Mouse (Mus musculus): ENCODE measurements around the gene Frat2. TPM values are rescaled to one million over a fixed set of nuclear protein-coding genes. Genes with fewer than 3 reads are reported as not detected.

Frat2 gene
- polyA plus RNA-seq (2014; fragmentation: Illumina TruSeq; extraction: RNeasy Lipid Tissue Mini Kit (QIAGEN cat#74804); ENCODE audit: low read depth, low replicate concordance): 6.6 TPM

GRCm38 (mm10) chr19:41847992-41848851 is at the start of gene Frat2:
Frat2 (minus strand) TSS chr19:41848132.

GRCm38 (mm10) chr19:41895460-41896318 is 47.8 kb upstream of the Frat2 start, which contains the start of gene Rrp12:
Rrp12 (minus strand) TSS chr19:41896173.

GRCm38 (mm10) chr19:41829381-41830105 is 18.4 kb downstream of the Frat2 start, which contains the start of gene Frat1:
Frat1 (plus strand) TSS chr19:41829970.

GRCm38 (mm10) chr19:41801742-41802369 is 46.1 kb downstream of the Frat2 start, which contains the start of gene Arhgap19:
Arhgap19 (minus strand) TSS chr19:41802047.

Other genes starting within 250 kb of the Frat2 start
- 0.24 TPM for gene Slit1, start 104.5 kb downstream of the Frat2 start, polyA plus RNA-seq (2014; fragmentation: Illumina TruSeq; extraction: RNeasy Lipid Tissue Mini Kit (QIAGEN cat#74804); ENCODE audit: low read depth, low replicate concordance)
- gene Arhgap19, start 46.1 kb downstream of the Frat2 start, polyA plus RNA-seq (2014; fragmentation: Illumina TruSeq; extraction: RNeasy Lipid Tissue Mini Kit (QIAGEN cat#74804); ENCODE audit: low read depth, low replicate concordance): 67.1 TPM
- 33.9 TPM for gene Frat1, start 18.2 kb downstream of the Frat2 start, polyA plus RNA-seq (2014; fragmentation: Illumina TruSeq; extraction: RNeasy Lipid Tissue Mini Kit (QIAGEN cat#74804); ENCODE audit: low read depth, low replicate concordance)
- gene Rrp12, start 48.0 kb upstream of the Frat2 start, polyA plus RNA-seq (2014; fragmentation: Illumina TruSeq; extraction: RNeasy Lipid Tissue Mini Kit (QIAGEN cat#74804); ENCODE audit: low read depth, low replicate concordance): 2.4 TPM
- gene Pgam1, start 63.8 kb upstream of the Frat2 start, polyA plus RNA-seq (2014; fragmentation: Illumina TruSeq; extraction: RNeasy Lipid Tissue Mini Kit (QIAGEN cat#74804); ENCODE audit: low read depth, low replicate concordance): 53.2 TPM
- 32.7 TPM for gene Exosc1, start 85.3 kb upstream of the Frat2 start, polyA plus RNA-seq (2014; fragmentation: Illumina TruSeq; extraction: RNeasy Lipid Tissue Mini Kit (QIAGEN cat#74804); ENCODE audit: low read depth, low replicate concordance)
- 14.7 TPM for gene Zdhhc16, start 85.3 kb upstream of the Frat2 start, polyA plus RNA-seq (2014; fragmentation: Illumina TruSeq; extraction: RNeasy Lipid Tissue Mini Kit (QIAGEN cat#74804); ENCODE audit: low read depth, low replicate concordance)
- 14.9 TPM for gene Mms19, start 133.0 kb upstream of the Frat2 start, polyA plus RNA-seq (2014; fragmentation: Illumina TruSeq; extraction: RNeasy Lipid Tissue Mini Kit (QIAGEN cat#74804); ENCODE audit: low read depth, low replicate concordance)
- 3.0 TPM for gene Ubtd1, start 133.6 kb upstream of the Frat2 start, polyA plus RNA-seq (2014; fragmentation: Illumina TruSeq; extraction: RNeasy Lipid Tissue Mini Kit (QIAGEN cat#74804); ENCODE audit: low read depth, low replicate concordance)
- not detected for gene Ankrd2, start 187.9 kb upstream of the Frat2 start, polyA plus RNA-seq (2014; fragmentation: Illumina TruSeq; extraction: RNeasy Lipid Tissue Mini Kit (QIAGEN cat#74804); ENCODE audit: low read depth, low replicate concordance)
- gene Hoga1, start 197.5 kb upstream of the Frat2 start, polyA plus RNA-seq (2014; fragmentation: Illumina TruSeq; extraction: RNeasy Lipid Tissue Mini Kit (QIAGEN cat#74804); ENCODE audit: low read depth, low replicate concordance): 24.0 TPM
- 264 TPM for gene 4933411K16Rik, start 204.1 kb upstream of the Frat2 start, polyA plus RNA-seq (2014; fragmentation: Illumina TruSeq; extraction: RNeasy Lipid Tissue Mini Kit (QIAGEN cat#74804); ENCODE audit: low read depth, low replicate concordance)
- 26.5 TPM for gene Morn4, start 238.2 kb upstream of the Frat2 start, polyA plus RNA-seq (2014; fragmentation: Illumina TruSeq; extraction: RNeasy Lipid Tissue Mini Kit (QIAGEN cat#74804); ENCODE audit: low read depth, low replicate concordance)
- 6.4 TPM for gene Pi4k2a, start 242.3 kb upstream of the Frat2 start, polyA plus RNA-seq (2014; fragmentation: Illumina TruSeq; extraction: RNeasy Lipid Tissue Mini Kit (QIAGEN cat#74804); ENCODE audit: low read depth, low replicate concordance)